Mouse (Mus musculus): ENCODE measurements around the gene Bnip3. TPM values are rescaled to one million over a fixed set of nuclear protein-coding genes. Genes with fewer than 3 reads are reported as not detected.
A peak's percentile ranks its signal among the peaks of the same experiment; 100 is the strongest.

Bnip3 gene
- polyA plus RNA-seq, 1 experiment from 2014 or later = 61.1 TPM

DNA sequence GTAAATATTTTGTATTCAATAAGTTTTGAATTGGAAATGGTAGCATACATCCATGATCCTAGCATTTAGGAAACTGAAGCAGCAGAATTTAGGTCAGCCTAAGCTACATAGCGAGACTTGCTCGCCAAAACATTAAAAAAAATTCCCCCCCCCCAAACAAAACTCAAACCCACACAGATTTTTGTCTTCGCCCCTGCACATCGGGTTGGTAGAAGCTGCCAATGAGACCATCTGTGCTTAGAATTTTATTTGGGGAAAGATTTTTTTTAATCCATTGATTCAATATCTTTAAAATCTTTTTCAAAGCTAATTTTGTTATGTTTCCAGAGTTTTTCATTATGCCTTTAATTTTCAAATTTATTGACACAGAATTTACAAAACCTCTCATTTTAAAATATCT is 19.1 kb upstream of the Bnip3 start:
- Histone ChIP-seq H3K4me3 (no peak overlapping the region), H3K4me1 (no peaks in the 10 kb centered on the region), H3K27ac (no peak overlapping the region), H3K9ac (no peak overlapping the region), H3K9me3 (replicated peaks) (no peaks in the 10 kb centered on the region), H3K27me3 (no peaks in the 10 kb centered on the region), H3K36me3 (ENCODE audit: poor library complexity, severe bottlenecking) (no peaks in the 10 kb centered on the region), H3K4me2 (no peak overlapping the region)
- no peak for ATAC-seq
- 86% methylated on average over 4 of the region's 4 CpGs for WGBS

DNA sequence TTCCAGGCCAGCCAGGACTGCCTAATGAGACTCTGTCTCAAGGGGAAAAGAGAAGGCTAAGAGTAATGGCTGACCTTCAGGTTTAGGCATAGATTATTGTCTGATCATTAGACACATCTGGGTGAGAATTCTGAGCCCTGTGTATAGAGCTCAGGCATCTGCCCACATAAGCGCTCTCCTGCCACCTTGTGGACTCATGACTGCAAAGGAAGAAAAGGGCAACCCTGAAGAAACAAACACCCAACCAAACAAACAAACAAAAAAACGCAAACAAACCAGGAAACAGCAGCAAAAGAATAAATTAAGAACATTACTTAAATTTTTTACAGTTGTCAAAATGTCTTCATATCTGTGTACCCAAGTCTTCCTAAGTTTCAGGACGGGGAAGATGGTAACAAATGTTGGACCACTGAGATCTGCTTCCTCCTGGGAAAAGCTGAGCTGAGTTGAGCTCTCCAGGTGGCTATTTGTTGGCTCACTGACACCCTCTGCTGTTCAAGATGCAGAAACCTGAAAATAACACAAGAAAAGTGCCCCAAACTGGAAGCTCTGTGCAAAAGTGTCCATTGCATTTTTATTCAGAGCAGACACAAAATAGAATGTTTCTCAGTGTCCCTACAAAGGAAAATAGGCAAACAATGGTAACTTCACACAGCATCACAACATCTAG is 14.6 kb upstream of the Bnip3 start:
- no peaks in the 10 kb centered on the region for H3K9me3 ChIP-seq (replicated peaks)
- H3K36me3 ChIP-seq (ENCODE audit: poor library complexity, severe bottlenecking) = no peaks in the 10 kb centered on the region
- H3K9ac ChIP-seq = no peak overlapping the region
- no peak overlapping the region for H3K4me2 ChIP-seq
- ATAC-seq = no peak
- no peak overlapping the region for H3K27ac ChIP-seq
- H3K4me3 ChIP-seq = no peak overlapping the region
- 7% methylated on average over 3 of the region's 3 CpGs for WGBS
- H3K27me3 ChIP-seq = no peaks in the 10 kb centered on the region; the same call in 1 of the 2 replicates
- peaks cover 11% of the 10 kb centered on the region for H3K4me1 ChIP-seq

- no peaks in the 10 kb centered on the region for H3K9me3 ChIP-seq (replicated peaks)
- no peaks in the 10 kb centered on the region; the same call in 1 of the 2 replicates for H3K27me3 ChIP-seq
- H3K4me2 ChIP-seq = no peak overlapping the region
- 93% methylated on average over 8 of the region's 8 CpGs for WGBS
- ATAC-seq = no peak
- H3K36me3 ChIP-seq (ENCODE audit: poor library complexity, severe bottlenecking) = no peaks in the 10 kb centered on the region
- peaks cover 11% of the 10 kb centered on the region for H3K4me1 ChIP-seq
- H3K4me3 ChIP-seq = no peak overlapping the region
- no peak overlapping the region for H3K9ac ChIP-seq
- no peak overlapping the region for H3K27ac ChIP-seq
Observed at GRCm38 (mm10) chr7:138921611-138922010, 12.3 kb upstream of the Bnip3 start.

DNA sequence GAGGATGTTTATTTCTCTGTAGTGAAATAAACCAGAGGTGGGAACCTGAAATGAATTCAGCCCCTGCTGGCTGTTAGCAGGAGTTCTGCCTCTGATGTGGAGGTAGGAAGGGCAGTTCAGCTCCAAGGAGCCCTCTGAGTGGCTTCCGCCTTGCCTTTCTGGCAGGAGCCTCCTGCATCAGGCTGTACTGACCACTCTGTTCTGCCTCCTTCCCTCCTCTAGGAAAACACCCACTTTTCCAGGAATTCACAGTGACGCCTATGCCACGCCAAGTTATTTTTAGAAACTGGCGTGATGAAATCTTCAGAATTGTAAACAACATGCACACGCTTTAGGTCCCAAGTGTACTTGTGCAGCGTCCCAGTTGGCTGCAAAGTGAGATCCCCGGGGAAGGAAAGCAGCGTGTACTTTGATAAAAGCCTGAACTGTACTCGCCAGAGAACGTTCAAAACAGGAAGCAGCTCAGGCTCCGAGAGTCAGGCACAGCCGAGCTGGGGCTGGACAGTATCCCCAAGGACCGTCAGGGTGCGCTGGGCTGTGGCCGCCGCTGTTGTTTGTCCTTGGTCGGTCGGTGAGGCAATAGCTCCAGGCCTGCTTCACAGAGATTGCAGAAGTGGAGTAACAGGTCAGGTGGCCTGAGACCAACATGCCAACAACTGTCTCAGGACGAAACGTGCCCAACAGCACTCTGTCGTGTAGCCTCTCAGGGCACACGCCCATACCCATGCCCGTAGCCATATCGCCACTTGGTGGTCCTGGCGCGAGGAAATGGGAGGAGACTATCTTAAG is 10.0 kb upstream of the Bnip3 start:
- no peaks in the 10 kb centered on the region; the same call in 1 of the 2 replicates for H3K27me3 ChIP-seq

DNA sequence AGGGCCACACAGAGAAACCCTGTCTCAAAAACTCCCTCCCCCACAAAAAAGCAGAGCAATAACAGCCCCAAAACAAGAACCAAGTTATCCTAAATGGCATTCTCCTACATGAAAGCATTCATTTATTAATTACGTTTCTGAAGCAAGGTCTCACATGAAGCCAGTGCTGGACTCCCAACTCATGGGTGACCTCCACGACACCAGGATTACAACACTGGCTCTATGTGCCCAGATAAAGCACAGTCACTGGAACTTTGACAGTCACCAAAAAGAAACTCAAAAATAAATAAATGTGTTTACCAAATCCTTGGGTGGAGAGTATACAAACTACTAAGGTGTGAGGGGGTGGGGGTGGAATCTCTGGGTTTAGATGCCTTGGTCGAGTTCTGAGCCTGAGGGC is 4.3 kb upstream of the Bnip3 start:
- H3K4me2 ChIP-seq = no peak overlapping the region
- H3K4me3 ChIP-seq = no peak overlapping the region
- no peak for ATAC-seq
- 75% methylated on average over 3 of the region's 3 CpGs for WGBS
- H3K27ac ChIP-seq = no peak overlapping the region
- H3K9ac ChIP-seq = no peak overlapping the region
- H3K36me3 ChIP-seq (ENCODE audit: poor library complexity, severe bottlenecking) = no peaks in the 10 kb centered on the region
- H3K9me3 ChIP-seq (replicated peaks) = no peaks in the 10 kb centered on the region
- H3K4me1 ChIP-seq = peaks cover 9% of the 10 kb centered on the region
- 0 out of 2 replicates have a peak, but pooled peaks cover 5% of the 10 kb centered on the region for H3K27me3 ChIP-seq

More for the DNA sequence above, 10.0 kb upstream of the Bnip3 start:
- no peaks in the 10 kb centered on the region for H3K36me3 ChIP-seq (ENCODE audit: poor library complexity, severe bottlenecking)
- peaks cover 11% of the 10 kb centered on the region for H3K4me1 ChIP-seq
- peak overlapping the region; percentile 24 for H3K4me3 ChIP-seq
- H3K27ac ChIP-seq = no peak overlapping the region
- no peaks in the 10 kb centered on the region for H3K9me3 ChIP-seq (replicated peaks)
- WGBS = 5% methylated on average over 26 of the region's 26 CpGs
- H3K4me2 ChIP-seq = peak overlapping the region; percentile 59
- peak overlapping the region; percentile 41 for H3K9ac ChIP-seq
- ATAC-seq = no peak

GRCm38 (mm10) chr7:138910193-138910562 is 859 bp upstream of the Bnip3 start:
- Histone ChIP-seq H3K9ac (peak overlapping the region; percentile 80), H3K27ac (no peak overlapping the region), H3K4me1 (peaks cover 26% of the 10 kb centered on the region), H3K36me3 (ENCODE audit: poor library complexity, severe bottlenecking) (no peaks in the 10 kb centered on the region), H3K4me2 (peak overlapping the region; percentile 85), H3K9me3 (replicated peaks) (no peaks in the 10 kb centered on the region), H3K4me3 (peak overlapping the region; percentile 75), H3K27me3 (0 out of 2 replicates have a peak, but pooled peaks cover 5% of the 10 kb centered on the region)
- ATAC-seq = no peak
- WGBS = 26% methylated on average over 7 of the region's 7 CpGs

GRCm38 (mm10) chr7:138908768-138909276 is 497 bp downstream of the Bnip3 start:
- Histone ChIP-seq H3K36me3 (ENCODE audit: poor library complexity, severe bottlenecking) (no peaks in the 10 kb centered on the region), H3K27ac (no peak overlapping the region), H3K27me3 (0 out of 2 replicates have a peak, but pooled peaks cover 5% of the 10 kb centered on the region), H3K4me2 (peak overlapping the region; percentile 85), H3K9ac (peak overlapping the region; percentile 80), H3K9me3 (replicated peaks) (no peaks in the 10 kb centered on the region), H3K4me3 (peak overlapping the region; percentile 75), H3K4me1 (peaks cover 26% of the 10 kb centered on the region)
- no peak for ATAC-seq
- 4% methylated on average over 10 of the region's 10 CpGs for WGBS

GRCm38 (mm10) chr7:138907976-138908375 is 1.3 kb downstream of the Bnip3 start:
- 0 out of 2 replicates have a peak, but pooled peaks cover 5% of the 10 kb centered on the region for H3K27me3 ChIP-seq
- H3K9me3 ChIP-seq (replicated peaks) = no peaks in the 10 kb centered on the region
- no peak overlapping the region for H3K4me3 ChIP-seq
- peaks cover 26% of the 10 kb centered on the region for H3K4me1 ChIP-seq
- no peak overlapping the region for H3K27ac ChIP-seq
- ATAC-seq = no peak
- peak overlapping the region; percentile 85 for H3K4me2 ChIP-seq
- H3K9ac ChIP-seq = no peak overlapping the region
- WGBS = 62% methylated on average over 5 of the region's 5 CpGs
- no peaks in the 10 kb centered on the region for H3K36me3 ChIP-seq (ENCODE audit: poor library complexity, severe bottlenecking)

- Histone ChIP-seq H3K36me3 (ENCODE audit: poor library complexity, severe bottlenecking) (no peaks in the 10 kb centered on the region), H3K4me3 (no peak overlapping the region), H3K4me1 (peaks cover 26% of the 10 kb centered on the region), H3K9ac (no peak overlapping the region), H3K9me3 (replicated peaks) (no peaks in the 10 kb centered on the region), H3K27ac (no peak overlapping the region), H3K27me3 (0 out of 2 replicates have a peak, but pooled peaks cover 5% of the 10 kb centered on the region), H3K4me2 (peak overlapping the region; percentile 24)
- ATAC-seq = no peak
- 11% methylated on average over 7 of the region's 7 CpGs for WGBS
Observed at GRCm38 (mm10) chr7:138907043-138907442, 2.3 kb downstream of the Bnip3 start.

GRCm38 (mm10) chr7:138906441-138906840 is 2.9 kb downstream of the Bnip3 start:
- Histone ChIP-seq H3K27ac (no peak overlapping the region), H3K4me1 (peaks cover 26% of the 10 kb centered on the region), H3K4me2 (peak overlapping the region; percentile 24), H3K9ac (no peak overlapping the region), H3K4me3 (no peak overlapping the region), H3K36me3 (ENCODE audit: poor library complexity, severe bottlenecking) (no peaks in the 10 kb centered on the region), H3K27me3 (0 out of 2 replicates have a peak, but pooled peaks cover 5% of the 10 kb centered on the region), H3K9me3 (replicated peaks) (no peaks in the 10 kb centered on the region)
- ATAC-seq = no peak
- WGBS = 85% methylated on average over 1 of the region's 1 CpGs

DNA sequence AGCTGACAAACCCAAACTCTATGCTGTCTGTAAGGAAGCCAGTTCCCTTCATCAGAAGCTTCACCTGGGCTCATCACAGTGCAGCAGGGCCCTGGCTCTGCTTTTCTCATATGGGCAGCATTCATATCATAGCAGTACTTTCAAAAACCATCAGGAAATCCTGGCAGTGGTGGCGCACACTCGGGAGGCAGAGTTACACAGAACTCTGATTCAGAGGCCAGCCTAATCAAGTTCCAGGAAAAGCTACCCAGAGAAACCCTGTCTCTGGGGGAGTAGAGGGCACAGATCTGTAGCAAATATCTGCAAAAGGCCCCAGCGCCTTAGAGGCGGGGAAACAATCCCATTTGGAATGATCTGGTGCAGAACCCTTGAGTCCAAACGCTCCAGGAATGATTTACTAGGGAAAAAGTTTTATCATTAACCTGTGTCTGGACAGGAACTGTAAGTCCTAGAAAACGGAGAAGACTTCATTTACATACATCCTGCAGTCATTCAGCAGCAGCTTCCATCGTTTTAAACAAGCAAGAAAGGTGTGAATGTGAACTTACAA is 5.4 kb downstream of the Bnip3 start:
- no peak for ATAC-seq
- H3K9ac ChIP-seq = no peak overlapping the region
- H3K27me3 ChIP-seq = no peaks in the 10 kb centered on the region
- peaks cover 20% of the 10 kb centered on the region for H3K4me1 ChIP-seq
- no peak overlapping the region for H3K4me2 ChIP-seq
- no peaks in the 10 kb centered on the region for H3K9me3 ChIP-seq (replicated peaks)
- H3K36me3 ChIP-seq (ENCODE audit: poor library complexity, severe bottlenecking) = no peaks in the 10 kb centered on the region
- H3K4me3 ChIP-seq = no peak overlapping the region
- H3K27ac ChIP-seq = no peak overlapping the region
- 84% methylated on average over 7 of the region's 7 CpGs for WGBS

GRCm38 (mm10) chr7:138898743-138899142 is 10.6 kb downstream of the Bnip3 start:
- H3K9ac ChIP-seq = no peak overlapping the region
- WGBS = 82% methylated on average over 4 of the region's 4 CpGs
- H3K27me3 ChIP-seq = no peaks in the 10 kb centered on the region
- peaks cover 31% of the 10 kb centered on the region for H3K36me3 ChIP-seq (ENCODE audit: poor library complexity, severe bottlenecking)
- no peak overlapping the region for H3K27ac ChIP-seq
- H3K4me3 ChIP-seq = no peak overlapping the region
- no peak overlapping the region for H3K4me2 ChIP-seq
- no peak for ATAC-seq
- no peaks in the 10 kb centered on the region for H3K9me3 ChIP-seq (replicated peaks)
- no peaks in the 10 kb centered on the region for H3K4me1 ChIP-seq

Data from forebrain, embryonic 13.5 days (tissue).